Mouse (Mus musculus) adrenal gland, postnatal 25 days (tissue): ENCODE data around the gene Rptn. TPM values are rescaled to one million over a fixed set of nuclear protein-coding genes. Genes with fewer than 3 reads are reported as not detected.
"Not testable (repeated sequence)": the region's sequence is repeated elsewhere in the genome, so short reads cannot be mapped to it uniquely, and the experiment has no call there.

Source experiments
- DNase-seq: peaks from one replicate; pipeline ENCODE4 v3.0.0; 2021; ENCODE audit warnings: mixed read lengths
- long read RNA-seq: library from polyadenylated mRNA; stranded (forward); transcript quantifications from one replicate; pipeline ENCODE4 v2.0.0, GENCODE M21; 2021
- total RNA-seq: library from RNA; stranded (reverse); gene quantifications from 2 replicates; pipeline ENCODE4 v1.2.3, GENCODE M21; 2021

The Rptn gene
- total RNA-seq: not detected in 2 replicates
- long read RNA-seq: 0 reads

DNA sequence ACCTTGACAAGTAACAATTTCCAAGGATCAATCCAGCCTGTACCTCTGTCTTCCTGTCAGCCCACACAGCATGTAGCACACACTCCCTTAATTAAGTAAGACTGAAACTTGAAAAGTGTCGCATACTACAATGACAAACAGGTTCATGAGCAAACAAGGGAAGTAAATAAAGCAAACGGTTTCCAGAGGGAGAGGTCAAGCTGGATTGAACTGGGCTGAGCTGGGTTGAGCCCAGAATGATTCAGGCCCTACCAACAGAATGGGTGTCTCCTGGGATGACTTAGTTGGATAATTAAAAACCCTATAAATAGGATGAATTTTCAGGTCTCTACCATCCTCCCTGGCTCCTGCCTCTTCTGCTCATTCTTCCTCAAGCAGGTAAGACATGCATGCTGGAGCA, at the start of gene Rptn:
Gene Rptn (plus strand): TSS at position 334 of the 400 bp plus-strand sequence.
- DNase-seq: no peak

- no peak for DNase-seq
Observed at GRCm38 (mm10) chr3:93346896-93347295, 46.6 kb upstream of the Rptn start.

- DNase-seq: peak; percentile 73
Observed at GRCm38 (mm10) chr3:93360045-93360444, 33.5 kb upstream of the Rptn start.

- no peak for DNase-seq
Observed at GRCm38 (mm10) chr3:93361933-93362574, 31.4 kb upstream of the Rptn start.

DNA sequence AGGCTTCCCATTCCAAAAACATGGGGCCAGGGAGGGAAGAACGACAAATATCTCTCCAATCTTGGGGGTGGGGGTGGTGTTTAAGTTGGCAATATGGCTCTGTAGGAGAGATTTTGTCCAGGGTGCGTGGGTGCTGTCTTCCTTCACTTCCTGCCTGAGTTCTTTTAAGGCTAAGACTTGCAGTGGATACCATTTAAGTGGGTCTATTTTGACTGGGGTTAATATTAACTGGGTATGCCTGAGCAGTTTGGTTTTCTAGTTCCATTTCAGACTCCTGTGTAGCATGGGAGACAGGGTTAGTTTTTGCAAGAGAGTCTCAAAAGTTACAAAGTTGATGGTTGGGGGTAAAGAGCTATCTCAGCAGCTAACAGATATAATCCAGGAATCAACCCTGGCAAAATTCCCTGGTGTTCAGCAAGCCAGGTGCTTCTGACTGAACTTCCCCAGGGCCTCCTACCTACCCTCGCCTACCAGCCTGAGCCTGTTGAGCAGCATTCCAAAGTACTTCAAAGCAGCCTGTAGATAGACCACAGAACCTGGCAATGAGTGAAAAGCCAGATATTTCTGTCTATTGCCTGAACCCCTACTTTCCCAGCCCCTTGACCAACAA, 26.4 kb upstream of the Rptn start:
- DNase-seq: no peak

DNA sequence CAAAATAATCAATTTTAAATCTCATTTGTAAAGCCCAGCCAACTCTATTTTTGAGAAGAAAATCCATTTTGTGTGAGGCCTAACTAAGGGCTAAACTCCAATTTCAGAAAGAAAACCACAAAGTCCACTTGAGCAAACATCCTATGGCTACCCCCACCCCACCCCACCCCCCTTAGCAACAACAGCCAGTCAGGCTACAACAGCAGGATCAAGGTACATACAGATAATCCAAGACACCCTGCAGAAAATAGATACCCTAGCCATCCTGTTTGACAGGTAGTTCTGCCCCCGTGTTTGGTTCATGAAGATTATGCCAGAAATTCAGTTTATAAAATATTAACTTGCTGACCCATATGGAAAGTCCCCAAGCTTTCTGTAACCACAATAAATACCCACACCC, 25.3 kb upstream of the Rptn start:
- DNase-seq: no peak

- DNase-seq: no peak
Observed at GRCm38 (mm10) chr3:93373416-93373815, 20.1 kb upstream of the Rptn start.

DNA sequence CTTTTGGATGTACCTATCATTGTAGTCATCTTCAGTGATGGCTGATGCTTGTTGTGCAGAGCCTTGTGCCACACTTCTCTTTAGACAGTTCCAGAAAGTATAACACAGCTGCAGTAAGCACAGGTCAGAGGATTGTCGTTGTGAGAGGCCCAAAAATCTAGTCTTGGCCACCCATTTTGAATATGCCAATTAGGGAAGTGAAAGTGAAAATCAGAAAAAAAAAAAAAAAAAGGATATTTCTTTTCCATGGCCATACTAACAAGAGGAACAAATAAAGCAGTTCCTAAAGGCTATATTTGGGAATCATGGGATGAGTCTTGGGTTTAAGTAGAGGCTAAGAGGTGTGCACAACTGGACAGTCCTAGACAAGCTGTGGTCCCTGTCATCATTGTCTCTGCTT, 18.3 kb upstream of the Rptn start:
- no peak for DNase-seq

GRCm38 (mm10) chr3:93375601-93376000, 17.9 kb upstream of the Rptn start:
- DNase-seq: no peak

GRCm38 (mm10) chr3:93378146-93378545, 15.4 kb upstream of the Rptn start:
- no peak for DNase-seq

DNA sequence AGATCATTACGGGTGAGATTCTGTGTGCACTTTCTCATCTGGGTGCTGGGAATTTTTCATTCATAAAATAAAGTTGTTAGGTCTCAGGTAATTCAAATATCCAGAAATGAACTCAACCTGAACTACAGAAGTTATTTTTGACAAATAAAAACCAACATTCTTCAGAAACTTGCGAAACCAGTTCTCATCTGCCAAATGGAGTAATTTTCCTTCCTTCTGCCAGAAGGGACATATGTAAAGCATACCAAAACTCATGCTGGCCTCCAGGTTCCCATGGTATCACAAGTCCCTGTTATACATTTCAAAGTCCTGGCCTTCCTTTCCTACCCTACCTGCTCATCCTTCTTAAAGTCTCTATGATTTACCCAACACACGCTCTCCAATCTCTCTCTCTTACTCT, 10.4 kb downstream of the Rptn start:
- DNase-seq: no peak

GRCm38 (mm10) chr3:93406992-93407391, 13.5 kb downstream of the Rptn start:
- DNase-seq: peak; percentile 16

DNA sequence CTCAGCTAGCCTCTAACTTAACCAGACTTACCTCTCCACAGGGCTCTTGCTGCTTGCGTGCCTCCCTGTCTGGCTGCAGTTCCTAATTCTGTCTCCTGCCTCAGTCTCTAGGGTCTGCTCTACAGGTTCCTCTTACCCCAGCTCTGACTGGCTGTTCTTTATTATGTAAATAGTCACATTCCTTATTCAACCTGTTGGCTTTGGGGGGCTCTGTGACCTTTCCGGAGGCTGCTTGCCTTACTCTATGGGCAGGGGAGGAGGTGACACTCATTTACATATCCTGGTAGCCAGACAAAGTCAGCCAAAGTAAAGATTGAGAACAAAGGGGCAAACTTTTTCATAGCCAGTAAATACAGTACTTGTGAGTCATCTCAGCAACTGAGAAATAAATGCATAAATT, 18.4 kb downstream of the Rptn start:
- DNase-seq: no peak

DNA sequence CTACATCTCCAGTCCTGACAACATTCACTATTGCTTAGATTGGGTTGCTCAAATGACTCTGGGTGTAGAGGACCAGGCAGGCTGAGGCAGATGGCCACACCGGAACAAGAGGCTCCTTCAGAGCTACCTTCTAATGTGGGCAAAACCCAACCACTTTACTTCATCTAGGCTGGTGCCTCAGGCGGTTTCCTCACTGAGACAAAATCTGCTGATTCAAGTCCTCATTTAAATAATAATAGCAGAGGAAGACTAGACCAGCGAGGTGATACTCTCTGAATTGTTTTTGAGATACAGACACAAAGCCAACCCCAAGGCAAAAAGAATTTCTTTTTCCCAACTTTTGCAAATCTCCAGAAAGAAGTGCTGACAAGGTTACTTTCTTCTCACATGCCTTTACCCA, 38.2 kb downstream of the Rptn start:
- DNase-seq: no peak

- DNase-seq: no peak
Observed at GRCm38 (mm10) chr3:93442030-93442429, 48.5 kb downstream of the Rptn start, which contains the start of gene Tchh. Gene Tchh (plus strand): TSS chr3:93442330.

GRCm38 (mm10) chr3:93443501-93444101, 50.1 kb downstream of the Rptn start:
- DNase-seq: no peak

DNA sequence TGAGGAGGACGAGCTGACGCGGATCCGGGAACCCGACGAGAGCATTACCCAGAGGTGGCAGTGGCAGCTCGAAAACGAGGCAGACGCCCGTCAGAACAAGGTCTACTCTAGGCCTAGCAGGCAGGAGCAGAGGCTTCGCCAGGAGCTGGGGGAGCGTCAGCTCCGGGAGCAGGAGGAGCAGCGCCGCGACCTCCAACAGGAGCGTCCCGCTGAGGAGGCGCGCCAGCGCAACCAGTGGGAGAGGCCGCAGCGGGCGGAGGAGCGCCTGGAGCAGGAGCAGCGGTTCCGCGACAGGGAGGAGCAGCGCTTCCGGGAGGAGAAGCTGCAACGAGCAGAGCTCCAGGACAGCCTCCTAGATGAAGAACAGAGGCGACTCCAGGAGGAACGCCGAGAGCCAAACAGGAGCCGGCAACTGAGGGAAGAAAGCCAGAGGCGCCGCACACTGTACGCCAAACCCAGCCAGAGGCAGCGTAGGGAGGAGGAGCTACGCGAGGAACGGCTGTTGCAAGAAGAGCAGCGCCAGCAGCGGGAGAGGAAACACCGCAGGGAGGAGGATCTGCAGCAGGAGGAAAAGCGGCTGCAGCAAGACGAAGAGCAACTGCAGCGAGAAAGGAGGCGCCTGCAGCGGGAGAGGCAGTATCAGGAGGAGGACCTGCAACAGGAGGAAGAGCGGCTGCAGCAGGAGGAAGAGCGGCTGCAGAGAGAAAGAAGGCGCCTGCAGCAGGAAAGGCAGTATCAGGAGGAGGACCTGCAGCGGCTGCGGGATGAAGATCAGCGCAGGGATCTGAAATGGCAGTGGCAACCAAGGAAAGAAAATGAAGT, 51.1 kb downstream of the Rptn start:
- DNase-seq: peak; percentile 67

GRCm38 (mm10) chr3:93445165-93445705, 51.7 kb downstream of the Rptn start:
- peak; percentile 3 for DNase-seq

DNA sequence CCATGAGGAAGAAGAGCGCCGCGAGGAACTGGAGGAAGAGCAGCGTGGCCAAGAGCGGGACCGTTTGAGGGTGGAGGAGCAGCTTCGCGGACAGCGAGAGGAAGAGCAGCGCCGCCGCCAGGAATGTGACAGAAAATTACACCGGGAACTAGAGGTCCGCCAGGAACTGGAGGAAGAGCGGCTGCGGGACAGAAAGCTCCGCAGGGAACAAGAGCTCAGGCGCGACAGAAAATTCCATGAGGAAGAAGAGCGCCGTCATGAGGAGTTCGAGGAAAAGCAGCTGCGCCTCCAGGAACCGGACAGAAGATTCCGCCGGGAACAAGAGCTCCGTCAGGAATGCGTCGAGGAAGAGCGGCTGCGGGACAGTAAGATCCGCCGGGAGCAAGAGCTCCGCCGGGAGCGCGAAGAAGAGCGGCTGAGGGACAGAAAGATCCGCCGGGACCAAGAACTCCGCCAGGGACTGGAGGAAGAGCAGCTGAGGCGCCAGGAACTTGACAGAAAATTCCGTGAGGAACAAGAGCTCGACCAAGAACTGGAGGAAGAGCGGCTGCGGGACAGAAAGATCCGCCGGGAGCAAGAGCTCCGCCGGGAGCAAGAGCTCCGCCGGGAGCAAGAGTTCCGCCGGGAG, 52.7 kb downstream of the Rptn start:
- peak; percentile 15 for DNase-seq

GRCm38 (mm10) chr3:93446756-93447137, 53.2 kb downstream of the Rptn start:
- not testable (repeated sequence) for DNase-seq

GRCm38 (mm10) chr3:93447138-93447841, 53.8 kb downstream of the Rptn start:
- peak; percentile 57 for DNase-seq
